In the genomic region with DNA sequence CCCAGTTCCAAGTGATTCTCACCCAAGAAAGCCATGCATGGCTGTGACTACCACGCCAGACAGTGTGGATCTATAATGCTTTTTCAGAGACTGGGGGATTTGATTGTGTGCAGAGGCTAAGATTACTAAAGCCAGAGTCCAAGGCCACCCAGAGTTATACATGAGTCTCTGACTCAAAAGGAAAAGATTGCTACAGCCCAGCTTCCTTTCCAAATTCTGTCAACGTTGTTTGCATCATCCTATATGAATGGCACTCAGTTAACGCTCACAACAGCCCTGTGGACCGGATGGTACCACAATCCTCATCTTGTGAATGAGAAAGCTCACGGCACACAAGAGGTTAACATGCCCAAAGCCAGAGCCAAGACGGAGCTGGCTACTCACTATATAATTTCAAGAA, we compare ENCODE assay signal across 11 mouse cellular contexts. TPM values are rescaled to one million over a fixed set of nuclear protein-coding genes. Genes with fewer than 3 reads are reported as not detected.
A peak's percentile ranks its signal among the peaks of the same experiment; 100 is the strongest.
DNase-seq lines count a peak whose midpoint lies in the region; ATAC-seq and TF ChIP-seq lines count a peak whose summit lies in the region.
"Had no signal": no experiment of that assay in that cellular context is flagged by ENCODE, and none has a peak within 500 bp of the region (broad histone marks: within the 10 kb centered on the region; RNA-seq: fewer than 3 reads in every experiment).

No protein-coding gene starts in this region.

- 84% methylated on average over 6 of the region's 6 CpGs for WGBS in forebrain, embryonic 13.5 days
- WGBS in forebrain, embryonic 14.5 days = 80% methylated on average over 6 of the region's 6 CpGs
- 83% methylated on average over 6 of the region's 6 CpGs for WGBS in hindbrain, embryonic 13.5 days
- 70% methylated on average over 6 of the region's 6 CpGs for WGBS in hindbrain, postnatal 0 days
- 80% methylated on average over 6 of the region's 6 CpGs for WGBS in midbrain, embryonic 15.5 days
- 90% methylated on average over 6 of the region's 6 CpGs for WGBS in midbrain, embryonic 11.5 days
- WGBS in stomach, postnatal 0 days = 49% methylated on average over 6 of the region's 6 CpGs

- no peak for TF ChIP-seq EP300 in stomach, postnatal 0 days (optimal IDR thresholded peaks at IDR 0.05)

- no peak overlapping the region for H3K9ac ChIP-seq in forebrain, embryonic 13.5 days
- H3K9ac ChIP-seq in forebrain, embryonic 14.5 days (ENCODE audit: low read length) = no peak overlapping the region
- no peak overlapping the region for H3K9ac ChIP-seq in hindbrain, embryonic 13.5 days
- H3K9ac ChIP-seq in hindbrain, postnatal 0 days (replicated peaks; ENCODE audit: low read length) = no peak overlapping the region; the same call in 1 of the 2 replicates
- no peak overlapping the region for H3K9ac ChIP-seq in midbrain, embryonic 15.5 days
- H3K9ac ChIP-seq in midbrain, embryonic 11.5 days (ENCODE audit: low read length) = no peak overlapping the region
- no peak overlapping the region for H3K9ac ChIP-seq in stomach, postnatal 0 days (ENCODE audit: low read length)

- DNase-seq in forebrain, embryonic 14.5 days (ENCODE audit: low spot score) = no peak
- DNase-seq in hindbrain, postnatal 0 days (ENCODE audit: low spot score) = no peak
- no peak for DNase-seq in midbrain, embryonic 11.5 days (ENCODE audit: low spot score, missing footprints)
- DNase-seq in stomach, postnatal 0 days (ENCODE audit: low spot score) = no peak
- DNase-seq in retina, postnatal 1 day = no peak
- DNase-seq: cerebellum, adult 18-20 months; lung, postnatal 36 days; thymus, adult 2 months had no signal

- no peaks in the 10 kb centered on the region for H3K9me3 ChIP-seq in forebrain, embryonic 13.5 days (replicated peaks)
- no peaks in the 10 kb centered on the region for H3K9me3 ChIP-seq in forebrain, embryonic 14.5 days (replicated peaks; ENCODE audit: control insufficient read depth, low read length)
- H3K9me3 ChIP-seq in hindbrain, embryonic 13.5 days = no peaks in the 10 kb centered on the region
- H3K9me3 ChIP-seq in hindbrain, postnatal 0 days (ENCODE audit: low read length) = no peaks in the 10 kb centered on the region
- no peaks in the 10 kb centered on the region for H3K9me3 ChIP-seq in midbrain, embryonic 15.5 days
- no peaks in the 10 kb centered on the region for H3K9me3 ChIP-seq in midbrain, embryonic 11.5 days (ENCODE audit: control insufficient read depth, low read length)
- H3K9me3 ChIP-seq in stomach, postnatal 0 days (ENCODE audit: control insufficient read depth, low read length) = no peaks in the 10 kb centered on the region

- H3K4me3 ChIP-seq in forebrain, embryonic 13.5 days = no peak overlapping the region
- no peak overlapping the region for H3K4me3 ChIP-seq in forebrain, embryonic 14.5 days (ENCODE audit: low read depth, low read length)
- no peak overlapping the region for H3K4me3 ChIP-seq in hindbrain, embryonic 13.5 days
- H3K4me3 ChIP-seq in hindbrain, postnatal 0 days (ENCODE audit: low read length) = no peak overlapping the region
- H3K4me3 ChIP-seq in midbrain, embryonic 15.5 days = no peak overlapping the region
- H3K4me3 ChIP-seq in midbrain, embryonic 11.5 days (ENCODE audit: low read depth, low read length) = no peak overlapping the region
- no peak overlapping the region for H3K4me3 ChIP-seq in stomach, postnatal 0 days (ENCODE audit: low read depth, low read length)

- no peaks in the 10 kb centered on the region for H3K27me3 ChIP-seq in forebrain, embryonic 13.5 days
- no peaks in the 10 kb centered on the region for H3K27me3 ChIP-seq in forebrain, embryonic 14.5 days (replicated peaks; ENCODE audit: control insufficient read depth, insufficient read depth, low read length)
- no peaks in the 10 kb centered on the region for H3K27me3 ChIP-seq in hindbrain, embryonic 13.5 days
- H3K27me3 ChIP-seq in hindbrain, postnatal 0 days (ENCODE audit: insufficient read depth, low read length) = no peaks in the 10 kb centered on the region
- no peaks in the 10 kb centered on the region for H3K27me3 ChIP-seq in midbrain, embryonic 15.5 days (replicated peaks)
- H3K27me3 ChIP-seq in midbrain, embryonic 11.5 days (ENCODE audit: control insufficient read depth, insufficient read depth, low read length) = no peaks in the 10 kb centered on the region
- no peaks in the 10 kb centered on the region for H3K27me3 ChIP-seq in stomach, postnatal 0 days (ENCODE audit: control insufficient read depth, insufficient read depth, low read length)

- no peak overlapping the region for H3K4me2 ChIP-seq in forebrain, embryonic 13.5 days
- H3K4me2 ChIP-seq in forebrain, embryonic 14.5 days (ENCODE audit: low read length) = no peak overlapping the region
- H3K4me2 ChIP-seq in hindbrain, embryonic 13.5 days = no peak overlapping the region
- no peak overlapping the region for H3K4me2 ChIP-seq in hindbrain, postnatal 0 days (ENCODE audit: low read depth, low read length)
- H3K4me2 ChIP-seq in midbrain, embryonic 15.5 days = no peak overlapping the region
- H3K4me2 ChIP-seq in midbrain, embryonic 11.5 days = no peak overlapping the region
- no peak overlapping the region for H3K4me2 ChIP-seq in stomach, postnatal 0 days (replicated peaks; ENCODE audit: low read depth)

- H3K36me3 ChIP-seq in forebrain, embryonic 13.5 days (ENCODE audit: poor library complexity, severe bottlenecking) = peaks cover 43% of the 10 kb centered on the region
- H3K36me3 ChIP-seq in forebrain, embryonic 14.5 days (ENCODE audit: control insufficient read depth, insufficient read depth, low read length) = peaks cover 47% of the 10 kb centered on the region
- peaks cover 37% of the 10 kb centered on the region for H3K36me3 ChIP-seq in hindbrain, embryonic 13.5 days
- peaks cover 5% of the 10 kb centered on the region for H3K36me3 ChIP-seq in hindbrain, postnatal 0 days (ENCODE audit: insufficient read depth, low read length)
- no peaks in the 10 kb centered on the region for H3K36me3 ChIP-seq in midbrain, embryonic 15.5 days (replicated peaks)
- H3K36me3 ChIP-seq in midbrain, embryonic 11.5 days (ENCODE audit: control insufficient read depth, insufficient read depth, low read length) = peaks cover 8% of the 10 kb centered on the region
- peaks cover 11% of the 10 kb centered on the region for H3K36me3 ChIP-seq in stomach, postnatal 0 days (ENCODE audit: control insufficient read depth, insufficient read depth, low read length)

- H3K4me1 ChIP-seq in forebrain, embryonic 13.5 days = peaks cover 57% of the 10 kb centered on the region
- peaks cover 27% of the 10 kb centered on the region for H3K4me1 ChIP-seq in forebrain, embryonic 14.5 days (ENCODE audit: control insufficient read depth, insufficient read depth, low read length)
- H3K4me1 ChIP-seq in hindbrain, embryonic 13.5 days (replicated peaks) = peaks cover 71% of the 10 kb centered on the region
- H3K4me1 ChIP-seq in hindbrain, postnatal 0 days (ENCODE audit: insufficient read depth, low read length) = peaks cover 21% of the 10 kb centered on the region
- peaks cover 53% of the 10 kb centered on the region for H3K4me1 ChIP-seq in midbrain, embryonic 15.5 days
- H3K4me1 ChIP-seq in midbrain, embryonic 11.5 days (ENCODE audit: control insufficient read depth, insufficient read depth, low read length) = peaks cover 11% of the 10 kb centered on the region
- peaks cover 5% of the 10 kb centered on the region for H3K4me1 ChIP-seq in stomach, postnatal 0 days (replicated peaks; ENCODE audit: control insufficient read depth, insufficient read depth)

- H3K27ac ChIP-seq in forebrain, embryonic 13.5 days = peak overlapping the region; percentile 45; the same call in 1 of the 2 replicates
- no peak overlapping the region for H3K27ac ChIP-seq in forebrain, embryonic 14.5 days (ENCODE audit: low read depth, low read length)
- H3K27ac ChIP-seq in hindbrain, embryonic 13.5 days = peak overlapping the region; percentile 62
- no peak overlapping the region; the same call in 1 of the 2 replicates for H3K27ac ChIP-seq in hindbrain, postnatal 0 days
- peak overlapping the region; percentile 55 for H3K27ac ChIP-seq in midbrain, embryonic 15.5 days
- no peak overlapping the region for H3K27ac ChIP-seq in midbrain, embryonic 11.5 days (ENCODE audit: low read depth, low read length)
- peak overlapping the region; percentile 63 for H3K27ac ChIP-seq in stomach, postnatal 0 days (replicated peaks)

- no peak for TF ChIP-seq CTCF in hindbrain, postnatal 0 days (IDR thresholded peaks at IDR 0.05; ENCODE audit: low read depth)
- TF ChIP-seq CTCF in stomach, postnatal 0 days (IDR thresholded peaks at IDR 0.05; ENCODE audit: low read depth) = 0 out of 2 replicates have a peak, but pooled peaks have one; percentile 0

- ATAC-seq in forebrain, embryonic 13.5 days = no peak
- no peak for ATAC-seq in forebrain, embryonic 14.5 days
- no peak for ATAC-seq in hindbrain, embryonic 13.5 days (ENCODE audit: low FRiP score)
- ATAC-seq in hindbrain, postnatal 0 days = no peak
- ATAC-seq in midbrain, embryonic 15.5 days (replicated peaks) = no peak
- no peak for ATAC-seq in midbrain, embryonic 11.5 days (ENCODE audit: low FRiP score)
- ATAC-seq in stomach, postnatal 0 days (ENCODE audit: low FRiP score, low TSS enrichment) = no peak

RNA-seq across cellular contexts. Expression of gene Zmynd8, which starts 48.0 kb away (rescaled TPM):
- 73.3 and 85.4 TPM in 2 replicates for polyA plus RNA-seq in forebrain, embryonic 13.5 days (2015; fragmentation: Nextera tagmentation; extraction: Ambion mirVana)
- 43.3 and 58.0 TPM in 2 replicates for polyA plus RNA-seq in forebrain, embryonic 14.5 days (2014; fragmentation: Nextera tagmentation; extraction: Ambion mirVana)
- polyA plus RNA-seq in hindbrain, embryonic 13.5 days (2015; fragmentation: Nextera tagmentation; extraction: Ambion mirVana) = 82.2 and 86.6 TPM in 2 replicates
- 46.6 and 46.8 TPM in 2 replicates for total RNA-seq in hindbrain, postnatal 0 days (2014; rRNA removed)
- 53.0 and 56.9 TPM in 2 replicates for polyA plus RNA-seq in hindbrain, postnatal 0 days (2015; fragmentation: Nextera tagmentation; extraction: Ambion mirVana)
- polyA plus RNA-seq in midbrain, embryonic 15.5 days (2015; fragmentation: Nextera tagmentation; extraction: Ambion mirVana) = 89.8 and 93.3 TPM in 2 replicates
- 43.1 and 45.6 TPM in 2 replicates for polyA plus RNA-seq in midbrain, embryonic 11.5 days (2014; fragmentation: Nextera tagmentation; extraction: Ambion mirVana)
- polyA plus RNA-seq in stomach, postnatal 0 days (2015; fragmentation: Nextera tagmentation; extraction: Ambion mirVana) = 24.3 and 29.7 TPM in 2 replicates

Comparison
In these comparisons a context has a peak if more than half of its experiments do, and no peak if none do; other contexts are left out.
1. H3K27ac ChIP-seq: peak in forebrain, embryonic 13.5 days (single experiment), hindbrain, embryonic 13.5 days (single experiment), midbrain, embryonic 15.5 days (single experiment) and stomach, postnatal 0 days (single experiment); none in forebrain, embryonic 14.5 days (single experiment), hindbrain, postnatal 0 days (single experiment) and midbrain, embryonic 11.5 days (single experiment).